25 mouse cellular contexts compared by ENCODE assay signal in genomic region chr2:29637528-29637927, GRCm38 (mm10). TPM values are rescaled to one million over a fixed set of nuclear protein-coding genes. Genes with fewer than 3 reads are reported as not detected.
DNase-seq lines count a peak whose midpoint lies in the region; ATAC-seq and TF ChIP-seq lines count a peak whose summit lies in the region.
"Had no signal": no experiment of that assay in that cellular context is flagged by ENCODE, and none has a peak within 500 bp of the region (broad histone marks: within the 10 kb centered on the region; RNA-seq: fewer than 3 reads in every experiment).

No protein-coding gene starts in this region.

- H3K36me3 ChIP-seq in heart, embryonic 16.5 days (ENCODE audit: control insufficient read depth, insufficient read depth), result no peaks in the 10 kb centered on the region
- 0 out of 2 replicates have a peak, but pooled peaks cover 3% of the 10 kb centered on the region for H3K36me3 ChIP-seq in lung, embryonic 14.5 days (ENCODE audit: insufficient read depth)
- no peaks in the 10 kb centered on the region for H3K36me3 ChIP-seq in lung, postnatal 0 days (ENCODE audit: insufficient read depth, low read length)
- H3K36me3 ChIP-seq in CH12.LX (replicated peaks in 1 of 2; ENCODE audit: control insufficient read depth in 1 of 2, insufficient read depth in 1 of 2, low read length in 1 of 2), result peaks cover 19 to 82% of the 10 kb centered on the region in 2 experiments
- H3K36me3 ChIP-seq in midbrain, embryonic 11.5 days (ENCODE audit: control insufficient read depth, insufficient read depth, low read length), result no peaks in the 10 kb centered on the region
- H3K36me3 ChIP-seq: embryonic facial prominence, embryonic 13.5 days; liver, embryonic 15.5 days had no signal

- TF ChIP-seq CTCF in lung, embryonic 14.5 days (IDR thresholded peaks at IDR 0.05; ENCODE audit: low read depth), result no peak
- TF ChIP-seq CTCF in lung, postnatal 0 days (IDR thresholded peaks at IDR 0.05), result no peak
- no peak for TF ChIP-seq CTCF in CH12.LX (conservative IDR thresholded peaks at IDR 0.05 in 1 of 2, IDR thresholded peaks at IDR 0.05 in 1 of 2; ENCODE audit: low read depth in 2 of 2, low read length in 2 of 2)

- in situ Hi-C loops in CH12.LX (cut with MboI; ENCODE audit: low pct_ligation_motif_present, low pct_unique_long_range_greater_than_20kb, low sequenced_read_pairs), result no loop called here

- no peak overlapping the region for H3K9ac ChIP-seq in heart, embryonic 16.5 days (ENCODE audit: low read length)
- H3K9ac ChIP-seq in lung, embryonic 14.5 days, result no peak overlapping the region
- H3K9ac ChIP-seq in lung, postnatal 0 days (replicated peaks; ENCODE audit: low read depth), result no peak overlapping the region
- no peak overlapping the region for H3K9ac ChIP-seq in CH12.LX (ENCODE audit: insufficient read depth, low read depth)
- no peak overlapping the region for H3K9ac ChIP-seq in midbrain, embryonic 11.5 days (ENCODE audit: low read length)
- H3K9ac ChIP-seq: embryonic facial prominence, embryonic 13.5 days; forebrain, embryonic 13.5 days; hindbrain, embryonic 14.5 days; limb, embryonic 15.5 days; liver, embryonic 15.5 days; midbrain, embryonic 12.5 days had no signal

- peaks cover 30% of the 10 kb centered on the region for H3K4me1 ChIP-seq in heart, embryonic 16.5 days (ENCODE audit: control insufficient read depth, insufficient read depth, low read length)
- peaks cover 13% of the 10 kb centered on the region for H3K4me1 ChIP-seq in lung, embryonic 14.5 days (ENCODE audit: insufficient read depth)
- peaks cover 25% of the 10 kb centered on the region for H3K4me1 ChIP-seq in lung, postnatal 0 days (ENCODE audit: insufficient read depth, low read depth, low read length)
- H3K4me1 ChIP-seq in CH12.LX (ENCODE audit: control insufficient read depth in 1 of 2, insufficient read depth in 2 of 2), result peaks cover 70 to 98% of the 10 kb centered on the region in 2 experiments
- H3K4me1 ChIP-seq in midbrain, embryonic 11.5 days (ENCODE audit: control insufficient read depth, insufficient read depth, low read length), result no peaks in the 10 kb centered on the region

- peaks cover 97% of the 10 kb centered on the region for H3K79me2 ChIP-seq in CH12.LX (replicated peaks; ENCODE audit: control insufficient read depth, extremely low read depth, insufficient read depth, poor library complexity, severe bottlenecking)

- TF ChIP-seq POLR2A in CH12.LX (IDR thresholded peaks at IDR 0.05; ENCODE audit: low read depth, low read length), result no peak

- ATAC-seq in heart, embryonic 16.5 days (replicated peaks; ENCODE audit: extremely low read depth, insufficient read depth, low FRiP score), result no peak
- no peak for ATAC-seq in lung, embryonic 14.5 days (ENCODE audit: insufficient read depth)
- no peak for ATAC-seq in lung, postnatal 0 days
- ATAC-seq in inflammation-experienced regulatory T-cells, adult 6 months, result peak; percentile 62
- no peak for ATAC-seq in midbrain, embryonic 11.5 days (ENCODE audit: low FRiP score)
- ATAC-seq: forebrain, embryonic 13.5 days had no signal

- no peak overlapping the region for H3K4me3 ChIP-seq in heart, embryonic 16.5 days (ENCODE audit: low read length)
- H3K4me3 ChIP-seq in lung, embryonic 14.5 days (ENCODE audit: low read depth, low read length), result no peak overlapping the region
- no peak overlapping the region for H3K4me3 ChIP-seq in lung, postnatal 0 days (ENCODE audit: low read depth, low read length)
- H3K4me3 ChIP-seq in CH12.LX (replicated peaks in 1 of 3; ENCODE audit: low read depth in 2 of 3, low read length in 2 of 3, poor library complexity in 1 of 3), result no peak overlapping the region
- H3K4me3 ChIP-seq in midbrain, embryonic 11.5 days (ENCODE audit: low read depth, low read length), result no peak overlapping the region
- H3K4me3 ChIP-seq: embryonic facial prominence, embryonic 13.5 days; erythroblast, embryonic 14.5 days; forebrain, embryonic 13.5 days; limb, embryonic 15.5 days; liver, embryonic 15.5 days; midbrain, embryonic 12.5 days had no signal

- no peak for TF ChIP-seq EP300 in lung, postnatal 0 days (IDR thresholded peaks at IDR 0.05)
- TF ChIP-seq EP300 in CH12.LX (IDR thresholded peaks at IDR 0.05; ENCODE audit: low read length), result no peak

- H3K4me2 ChIP-seq in heart, embryonic 16.5 days (ENCODE audit: low read depth, low read length), result no peak overlapping the region
- H3K4me2 ChIP-seq in lung, embryonic 14.5 days, result no peak overlapping the region
- no peak overlapping the region for H3K4me2 ChIP-seq in lung, postnatal 0 days (replicated peaks; ENCODE audit: low read depth, low read length)
- no peak overlapping the region for H3K4me2 ChIP-seq in CH12.LX (ENCODE audit: insufficient read depth, low read depth, poor library complexity, severe bottlenecking)
- no peak overlapping the region for H3K4me2 ChIP-seq in midbrain, embryonic 11.5 days
- H3K4me2 ChIP-seq: embryonic facial prominence, embryonic 13.5 days; forebrain, embryonic 13.5 days; hindbrain, embryonic 14.5 days; limb, embryonic 15.5 days; liver, embryonic 15.5 days; midbrain, embryonic 12.5 days had no signal

- no peaks in the 10 kb centered on the region for H3K9me3 ChIP-seq in heart, embryonic 16.5 days (replicated peaks; ENCODE audit: control insufficient read depth, low read length)
- H3K9me3 ChIP-seq in lung, embryonic 14.5 days (ENCODE audit: low read depth, low read length), result no peaks in the 10 kb centered on the region
- no peaks in the 10 kb centered on the region for H3K9me3 ChIP-seq in lung, postnatal 0 days (ENCODE audit: low read length)
- H3K9me3 ChIP-seq in CH12.LX (replicated peaks; ENCODE audit: low read length), result no peaks in the 10 kb centered on the region
- no peaks in the 10 kb centered on the region for H3K9me3 ChIP-seq in midbrain, embryonic 11.5 days (ENCODE audit: control insufficient read depth, low read length)
- H3K9me3 ChIP-seq: embryonic facial prominence, embryonic 13.5 days; forebrain, embryonic 13.5 days; limb, embryonic 15.5 days; liver, embryonic 15.5 days; midbrain, embryonic 12.5 days had no signal

- H3K27me3 ChIP-seq in heart, embryonic 16.5 days (ENCODE audit: control insufficient read depth, insufficient read depth, low read length), result no peaks in the 10 kb centered on the region
- no peaks in the 10 kb centered on the region for H3K27me3 ChIP-seq in lung, embryonic 14.5 days (ENCODE audit: insufficient read depth, low read length)
- H3K27me3 ChIP-seq in lung, postnatal 0 days (replicated peaks; ENCODE audit: insufficient read depth, low read length), result no peaks in the 10 kb centered on the region
- no peaks in the 10 kb centered on the region for H3K27me3 ChIP-seq in CH12.LX (replicated peaks)
- no peaks in the 10 kb centered on the region for H3K27me3 ChIP-seq in midbrain, embryonic 11.5 days (ENCODE audit: control insufficient read depth, insufficient read depth, low read length)
- H3K27me3 ChIP-seq: embryonic facial prominence, embryonic 13.5 days; forebrain, embryonic 13.5 days; limb, embryonic 15.5 days; liver, embryonic 15.5 days; midbrain, embryonic 12.5 days had no signal

- no peak for TF ChIP-seq RAD21 in CH12.LX (IDR thresholded peaks at IDR 0.05; ENCODE audit: low read depth, low read length)

- dilution Hi-C loops in CH12.LX (cut with MboI; ENCODE audit: extremely low pct_ligation_motif_present, extremely low pct_unique_long_range_greater_than_20kb, low sequenced_read_pairs), result no loop called here

- DNase-seq in heart, adult 18-20 months, result no peak
- DNase-seq in lung, embryonic 14.5 days, result no peak
- no peak for DNase-seq in lung, postnatal 0 days (ENCODE audit: low spot score)
- no peak for DNase-seq in CH12.LX (ENCODE audit: extremely low read depth)
- no peak for DNase-seq in midbrain, embryonic 11.5 days (ENCODE audit: low spot score, missing footprints)
- DNase-seq in spleen, adult 18-20 months, result no peak
- DNase-seq: cerebellum, adult 2 months; cerebellum, postnatal 25 days; embryo, embryonic 11 days; heart, postnatal 36 days; kidney, adult 11 months; kidney, postnatal 14 days; left cerebral cortex, postnatal 4 days; lung, postnatal 10 days; right cerebral cortex, postnatal 14 days; thymus, postnatal 25 days had no signal

- 0 out of 2 replicates have a peak overlapping the region, but pooled peaks have one; percentile 11 for H3K27ac ChIP-seq in heart, embryonic 16.5 days (ENCODE audit: low read length)
- H3K27ac ChIP-seq in lung, embryonic 14.5 days (ENCODE audit: low read depth), result peak overlapping the region; percentile 16; the same call in 1 of the 2 replicates
- no peak overlapping the region for H3K27ac ChIP-seq in lung, postnatal 0 days (ENCODE audit: low read length)
- H3K27ac ChIP-seq in CH12.LX (ENCODE audit: insufficient read depth, low read depth), result peak overlapping the region; percentile 30; the same call in 1 of the 2 replicates
- no peak overlapping the region for H3K27ac ChIP-seq in midbrain, embryonic 11.5 days (ENCODE audit: low read depth, low read length)
- H3K27ac ChIP-seq: embryonic facial prominence, embryonic 13.5 days; forebrain, embryonic 13.5 days; hindbrain, embryonic 14.5 days; limb, embryonic 15.5 days; liver, embryonic 15.5 days; midbrain, embryonic 12.5 days had no signal

TF ChIP-seq in CH12.LX, 34 proteins besides CTCF, POLR2A, EP300 and RAD21 (continues in another document):
- TF ChIP-seq NELFE (IDR thresholded peaks at IDR 0.05; ENCODE audit: low read depth, low read length), result no peak
- no peak for TF ChIP-seq TBP (conservative IDR thresholded peaks at IDR 0.05; ENCODE audit: low read depth, low read length)
- no peak for TF ChIP-seq UBTF (IDR thresholded peaks at IDR 0.05; ENCODE audit: low read depth, low read length)
- TF ChIP-seq E2F4 (IDR thresholded peaks at IDR 0.05; ENCODE audit: insufficient replicate concordance, low read depth, low read length), result no peak
- no peak for TF ChIP-seq NRF1 (IDR thresholded peaks at IDR 0.05; ENCODE audit: low read depth, low read length)
- TF ChIP-seq ZNF384 (IDR thresholded peaks at IDR 0.05; ENCODE audit: low read depth, low read length), result no peak
- no peak for TF ChIP-seq CHD2 (IDR thresholded peaks at IDR 0.05; ENCODE audit: low read length)
- TF ChIP-seq MAZ (IDR thresholded peaks at IDR 0.05; ENCODE audit: low read depth, low read length), result no peak
- no peak for TF ChIP-seq MAX (IDR thresholded peaks at IDR 0.05; ENCODE audit: low read length)
- no peak for TF ChIP-seq ZKSCAN1 (IDR thresholded peaks at IDR 0.05; ENCODE audit: borderline replicate concordance, low read depth, low read length)

RNA-seq across cellular contexts. Expression of gene Rapgef1, which starts 18.0 kb away (rescaled TPM):
- polyA plus RNA-seq in heart, embryonic 16.5 days (2015; fragmentation: Nextera tagmentation; extraction: Ambion mirVana), result 11.3 and 12.9 TPM in 2 replicates
- 100 to 1,000 TPM in 1 of 2 experiments, 10 to 100 TPM in 1; 100.0 to 108 TPM for total RNA-seq in heart, adult 18-20 months (2021)
- polyA plus RNA-seq in lung, embryonic 14.5 days (2014; fragmentation: Nextera tagmentation; extraction: Ambion mirVana), result 18.3 and 20.5 TPM in 2 replicates
- polyA plus RNA-seq in lung, postnatal 0 days (2015; fragmentation: Nextera tagmentation; extraction: Ambion mirVana), result 10.6 and 11.4 TPM in 2 replicates
- total RNA-seq in CH12.LX (2012; rRNA removed), result 149 and 185 TPM in 2 replicates
- total RNA-seq in CH12.LX (2014; rRNA removed), result 84.0 and 86.5 TPM in 2 replicates
- 143 and 170 TPM in 2 replicates for polyA plus RNA-seq in CH12.LX (2012; ENCODE audit: insufficient read length, low read depth)
- 10 to 100 TPM; 26.4 to 37.9 (median 29.7) TPM for polyA plus RNA-seq in inflammation-experienced regulatory T-cells, adult 6 months (2017; shearing (Covaris generic))
- polyA plus RNA-seq in midbrain, embryonic 11.5 days (2014; fragmentation: Nextera tagmentation; extraction: Ambion mirVana), result 12.4 and 15.6 TPM in 2 replicates

Comparison
In these comparisons a context has a peak if more than half of its experiments do, and no peak if none do; other contexts are left out.
1. H3K27ac ChIP-seq: peak in heart, embryonic 16.5 days (single experiment), lung, embryonic 14.5 days (single experiment) and CH12.LX (single experiment); none in lung, postnatal 0 days (single experiment) and midbrain, embryonic 11.5 days (single experiment).